In genomic region chr5:77743467-77743866, GRCm38 (mm10) we compare ENCODE assay signal across 15 mouse cellular contexts.
"Had no signal": no experiment of that assay in that cellular context is flagged by ENCODE, and none has a peak within 500 bp of the region (broad histone marks: within the 10 kb centered on the region; RNA-seq: fewer than 3 reads in every experiment).

No protein-coding gene starts in this region.

- H3K9me3 ChIP-seq: limb, embryonic 15.5 days; liver, embryonic 12.5 days; neural tube, embryonic 15.5 days had no signal

- H3K27ac ChIP-seq: kidney, postnatal 0 days; limb, embryonic 15.5 days; liver, embryonic 12.5 days; neural tube, embryonic 15.5 days had no signal

- H3K36me3 ChIP-seq: limb, embryonic 15.5 days; liver, embryonic 12.5 days; neural tube, embryonic 15.5 days had no signal

- H3K4me2 ChIP-seq: limb, embryonic 15.5 days; liver, embryonic 12.5 days; lung, embryonic 14.5 days; midbrain, embryonic 11.5 days; neural tube, embryonic 15.5 days had no signal

- H3K27me3 ChIP-seq: limb, embryonic 15.5 days; liver, embryonic 12.5 days; neural tube, embryonic 15.5 days had no signal

- DNase-seq: kidney, postnatal 36 days; layer of hippocampus, adult 9-11 months; layer of hippocampus, postnatal 36 days; lung, embryonic 14.5 days; lung, postnatal 10 days; lung, postnatal 4 days; right cerebral cortex, adult 18-20 months; right cerebral cortex, postnatal 25 days; thymus, postnatal 36 days had no signal

- H3K4me1 ChIP-seq: limb, embryonic 15.5 days; liver, embryonic 12.5 days; neural tube, embryonic 15.5 days had no signal

- H3K9ac ChIP-seq: limb, embryonic 15.5 days; liver, embryonic 12.5 days; lung, embryonic 14.5 days; neural tube, embryonic 15.5 days had no signal

- H3K4me3 ChIP-seq: limb, embryonic 15.5 days; liver, embryonic 12.5 days; myocyte; neural tube, embryonic 15.5 days had no signal

- ATAC-seq: liver, embryonic 12.5 days had no signal
